Mouse (Mus musculus) MEL (cell line): ENCODE data around the gene Sgsm2. TPM values are rescaled to one million over a fixed set of nuclear protein-coding genes. Genes with fewer than 3 reads are reported as not detected.

Source experiments
- DNase-seq: peaks from one replicate; pipeline ENCODE4 v3.0.0; 2011; ENCODE audit warnings: low read depth, low spot score
- H3K27ac ChIP-seq: 2 replicates; pipeline ENCODE4 v1.5.1; 2012; ENCODE audit warnings: low read depth, mild to moderate bottlenecking, control low read depth, low read length, moderate library complexity; ENCODE audit not compliant: control insufficient read depth
- H3K27me3 ChIP-seq, 2 experiments: fragments of 150-350 bp in 1 of 2; sonication (generic) in 1 of 2; 2 replicates each; pipeline ENCODE4 v1.6.1; 2012; ENCODE audit warnings: low read length in 2 of 2, mild to moderate bottlenecking in 2 of 2, improper control_type of control experiment in 1 of 2, moderate library complexity in 1 of 2; ENCODE audit not compliant: insufficient read depth in 2 of 2, control insufficient read depth in 1 of 2
- H3K36me3 ChIP-seq, 2 experiments: 2 replicates each; pipeline ENCODE4 v1.6.1; 2012 to 2014; ENCODE audit warnings: low read length in 2 of 2, improper control_type of control experiment in 1 of 2, inconsistent platforms in 1 of 2, mild to moderate bottlenecking in 1 of 2; ENCODE audit not compliant: insufficient read depth in 2 of 2, control insufficient read depth in 1 of 2
- H3K4me1 ChIP-seq, 2 experiments: fragments of 150-350 bp in 1 of 2; sonication (generic) in 1 of 2; 2 replicates each; pipeline ENCODE4 v1.6.1; 2012; ENCODE audit warnings: low read length in 2 of 2, improper control_type of control experiment in 1 of 2, mild to moderate bottlenecking in 1 of 2; ENCODE audit not compliant: insufficient read depth in 2 of 2, control insufficient read depth in 1 of 2
- H3K4me3 ChIP-seq, 2 experiments: fragments of 150-350 bp in 1 of 2; sonication (generic) in 1 of 2; 2 replicates each; pipeline ENCODE4 v1.5.1; 2012; ENCODE audit warnings: low read depth in 2 of 2, low read length in 2 of 2, mild to moderate bottlenecking in 2 of 2, moderate library complexity in 2 of 2, control low read depth in 1 of 2, improper control_type of control experiment in 1 of 2; ENCODE audit not compliant: control insufficient read depth in 1 of 2, insufficient read depth in 1 of 2
- H3K79me2 ChIP-seq: 2 replicates; pipeline ENCODE4 v1.6.1; 2012; ENCODE audit warnings: mild to moderate bottlenecking, low read length, moderate library complexity; ENCODE audit not compliant: control insufficient read depth, poor library complexity, insufficient read depth
- H3K9ac ChIP-seq: 2 replicates; pipeline ENCODE4 v1.6.1; 2012; ENCODE audit warnings: low read depth, mild to moderate bottlenecking, control low read depth, low read length, moderate library complexity; ENCODE audit not compliant: control insufficient read depth, poor library complexity, severe bottlenecking
- H3K9me3 ChIP-seq: fragments of 150-350 bp; sonication (generic); replicated peaks from 2 replicates; pipeline ENCODE4 v1.6.1; 2012; ENCODE audit warnings: mild to moderate bottlenecking, low read length, improper control_type of control experiment, moderate library complexity; ENCODE audit not compliant: insufficient read depth
- BHLHE40 ChIP-seq: IDR thresholded peaks from 2 replicates; pipeline ENCODE4 v1.6.1; 2012; ENCODE audit warnings: low read depth, mild to moderate bottlenecking, inconsistent platforms, low read length, improper control_type of control experiment, borderline replicate concordance
- CHD1 ChIP-seq: IDR thresholded peaks from 2 replicates; pipeline ENCODE4 v1.6.1; 2012; ENCODE audit warnings: low read depth, mild to moderate bottlenecking, inconsistent platforms, low read length, improper control_type of control experiment
- ELF1 ChIP-seq: IDR thresholded peaks from 2 replicates; pipeline ENCODE4 v1.6.1; 2014; ENCODE audit warnings: low read depth, mild to moderate bottlenecking, inconsistent platforms, low read length, improper control_type of control experiment, moderate library complexity
- EP300 ChIP-seq, 2 experiments: IDR thresholded peaks; 2 replicates each; pipeline ENCODE4 v1.6.1; 2011; ENCODE audit warnings: improper control_type of control experiment in 2 of 2, low read length in 2 of 2, low read depth in 1 of 2, mild to moderate bottlenecking in 1 of 2
- ETS1 ChIP-seq: IDR thresholded peaks from 2 replicates; pipeline ENCODE4 v1.6.1; 2012; ENCODE audit warnings: low read depth, mild to moderate bottlenecking, inconsistent platforms, low read length, improper control_type of control experiment, moderate library complexity
- HCFC1 ChIP-seq: IDR thresholded peaks from 2 replicates; pipeline ENCODE4 v1.6.1; 2012; ENCODE audit warnings: low read depth, mild to moderate bottlenecking, inconsistent platforms, low read length, improper control_type of control experiment, moderate library complexity
- MAFK ChIP-seq: IDR thresholded peaks from 2 replicates; pipeline ENCODE4 v1.6.1; 2011; ENCODE audit warnings: low read depth, mild to moderate bottlenecking, low read length, improper control_type of control experiment, borderline replicate concordance
- MAX ChIP-seq: IDR thresholded peaks from 2 replicates; pipeline ENCODE4 v1.6.1; 2011; ENCODE audit warnings: low read length, improper control_type of control experiment
- MXI1 ChIP-seq: IDR thresholded peaks from 2 replicates; pipeline ENCODE4 v1.6.1; 2011; ENCODE audit warnings: mild to moderate bottlenecking, low read depth, low read length, improper control_type of control experiment
- MYC ChIP-seq: IDR thresholded peaks from 2 replicates; pipeline ENCODE4 v1.6.1; 2011; ENCODE audit warnings: low read depth, mild to moderate bottlenecking, low read length, improper control_type of control experiment, moderate library complexity
- POLR2AphosphoS5 ChIP-seq: IDR thresholded peaks from 2 replicates; pipeline ENCODE4 v1.6.1; 2012; ENCODE audit warnings: low read depth, borderline replicate concordance, mild to moderate bottlenecking, inconsistent platforms, low read length, moderate library complexity, mixed read lengths
- RAD21 ChIP-seq: IDR thresholded peaks from 2 replicates; pipeline ENCODE4 v1.6.1; 2011; ENCODE audit warnings: mild to moderate bottlenecking, low read depth, low read length, improper control_type of control experiment
- RCOR1 ChIP-seq: IDR thresholded peaks from 2 replicates; pipeline ENCODE4 v1.6.1; 2012; ENCODE audit warnings: low read depth, mild to moderate bottlenecking, inconsistent platforms, low read length, improper control_type of control experiment
- TAL1 ChIP-seq: IDR thresholded peaks from 2 replicates; pipeline ENCODE4 v1.6.1; 2012; ENCODE audit warnings: mild to moderate bottlenecking, inconsistent platforms, low read length, moderate library complexity, mixed read lengths
- TBP ChIP-seq: IDR thresholded peaks from 2 replicates; pipeline ENCODE4 v1.8.0; 2011; ENCODE audit warnings: low read depth, low read length, improper control_type of control experiment
- TCF12 ChIP-seq: IDR thresholded peaks from 2 replicates; pipeline ENCODE4 v1.6.1; 2014; ENCODE audit warnings: low read depth, mild to moderate bottlenecking, inconsistent platforms, low read length, improper control_type of control experiment, moderate library complexity
- UBTF ChIP-seq: IDR thresholded peaks from 2 replicates; pipeline ENCODE4 v1.6.1; 2012; ENCODE audit warnings: low read depth, mild to moderate bottlenecking, inconsistent platforms, low read length, improper control_type of control experiment, moderate library complexity, borderline replicate concordance; ENCODE audit not compliant: insufficient read depth
- USF1 ChIP-seq: IDR thresholded peaks from 2 replicates; pipeline ENCODE4 v1.6.1; 2014; ENCODE audit warnings: low read depth, mild to moderate bottlenecking, inconsistent platforms, low read length, improper control_type of control experiment, moderate library complexity
- polyA plus RNA-seq, 2 experiments: library from polyadenylated mRNA; stranded (reverse) in 1 of 2; unstranded in 1 of 2; fragments of >175 nt in 1 of 2; fragments of >200 nt in 1 of 2; gene quantifications; 2 replicates each; pipeline versions ENCODE4 v1.2.1 to v1.2.4; 2012; ENCODE audit warnings: low replicate concordance in 2 of 2, low read depth in 1 of 2; ENCODE audit not compliant: insufficient read length in 2 of 2, insufficient read depth in 1 of 2, missing spikeins in 1 of 2
- total RNA-seq: library from RNA; depleted of rRNA; stranded (reverse); fragments of 300-350 nt; gene quantifications from 2 replicates; pipeline ENCODE4 v1.2.3, GENCODE M21; 2012

Gene Sgsm2
- total and polyA plus RNA-seq, 3 experiments = 7.2 to 15.1 TPM; not detected in 1

GRCm38 (mm10) chr11:74831606-74832451 is 65.0 kb downstream of the Sgsm2 start (continued):
- TF ChIP-seq MYC = peak; percentile 82; the same call in 1 of the 2 replicates
- no peak; the same call in 1 of the 2 replicates for TF ChIP-seq CHD1
- peak; percentile 71 for TF ChIP-seq ETS1
- TF ChIP-seq MAFK = no peak
- TF ChIP-seq EP300 (IDR thresholded peaks at IDR 0.05; ENCODE audit: low read depth in 1 of 2, low read length in 2 of 2) = 0 out of 4 replicates have a peak, but pooled peaks of 1 of the 2 experiments have one; percentile 12
- TF ChIP-seq BHLHE40 = peak; percentile 83
- peak; percentile 44; the same call in 1 of the 2 replicates for TF ChIP-seq HCFC1

DNA sequence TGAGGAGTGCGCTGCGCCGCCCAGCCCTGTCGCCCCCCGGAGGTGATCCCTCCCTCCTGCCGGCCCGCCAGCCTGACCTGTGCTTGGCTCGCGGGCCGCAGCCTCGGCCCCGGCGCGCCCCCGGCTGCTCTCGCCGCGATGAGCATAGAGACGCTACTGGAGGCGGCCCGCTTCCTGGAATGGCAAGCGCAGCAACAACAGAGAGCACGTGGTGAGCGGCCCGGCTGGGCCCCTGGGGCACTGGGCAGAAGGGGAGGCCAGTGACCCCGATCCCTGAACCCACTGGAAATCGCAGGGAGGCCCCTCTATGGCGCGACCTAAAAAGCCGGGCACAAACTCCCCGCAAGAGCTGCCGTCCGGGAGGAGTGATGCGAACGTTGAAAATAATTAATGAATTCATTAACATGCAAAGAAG is 65.7 kb downstream of the Sgsm2 start:
- peaks cover 0 to 30% of the 10 kb centered on the region in 2 experiments; a peak in 2 of 4 replicates for H3K36me3 ChIP-seq
- H3K9me3 ChIP-seq = no peaks in the 10 kb centered on the region
- TF ChIP-seq UBTF = 0 out of 2 replicates have a peak, but pooled peaks have one; percentile 81
- no peak for TF ChIP-seq POLR2AphosphoS5
- TF ChIP-seq ELF1 = peak; percentile 12; the same call in 1 of the 2 replicates
- no peak for TF ChIP-seq MYC
- TF ChIP-seq TCF12 = 0 out of 2 replicates have a peak, but pooled peaks have one; percentile 3
- peak; percentile 47; the same call in 1 of the 2 replicates for TF ChIP-seq USF1
- no peak for TF ChIP-seq TBP
- no peak for TF ChIP-seq RCOR1
- TF ChIP-seq TAL1 = no peak
- peak; percentile 82 for TF ChIP-seq MAX
- peak; percentile 70 for TF ChIP-seq MXI1
- TF ChIP-seq RAD21 = no peak
- TF ChIP-seq, all 39 proteins: peak for 6
- Histone ChIP-seq H3K4me1 (peaks cover 0 to 32% of the 10 kb centered on the region in 2 experiments; a peak in 3 of 4 replicates), H3K27me3 (no peaks in the 10 kb centered on the region), H3K79me2 (peaks cover 39% of the 10 kb centered on the region), H3K9ac (peak overlapping the region; percentile 78), H3K27ac (peak overlapping the region; percentile 76), H3K4me3 (peak overlapping the region; percentile 56 to 74)
- DNase-seq = peak; percentile 79
